Mouse (Mus musculus): ENCODE results near the gene C1rb. TPM values are rescaled to one million over a fixed set of nuclear protein-coding genes. Genes with fewer than 3 reads are reported as not detected.
"Not testable (repeated sequence)": the region's sequence is repeated elsewhere in the genome, so short reads cannot be mapped to it uniquely, and the experiment has no call there.

Gene C1rb
- polyA plus RNA-seq, 1 experiment from 2014 or later: not detected

DNA sequence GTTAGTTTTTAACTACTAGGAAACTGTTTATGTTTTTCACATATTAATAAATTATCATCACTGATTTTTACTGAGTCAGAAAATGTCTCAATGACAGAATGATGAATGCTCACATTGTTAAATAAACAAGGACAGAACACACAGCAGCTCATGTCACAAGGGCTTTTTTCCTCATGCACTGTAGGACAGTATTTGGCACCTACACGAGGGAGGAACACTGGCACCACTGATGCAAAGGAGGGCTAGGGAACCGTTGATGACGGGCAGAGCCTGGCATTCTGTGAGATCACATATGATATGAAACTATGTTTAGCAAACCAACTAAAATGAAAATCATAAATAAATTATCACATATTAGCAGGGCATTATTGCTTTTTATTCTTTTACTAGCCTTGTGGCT lies 14.8 kb downstream of the C1rb start:
- H3K27me3 ChIP-seq (replicated peaks; ENCODE audit: control insufficient read depth, insufficient read depth, low read length): no peaks in the 10 kb centered on the region
- H3K4me3 ChIP-seq (ENCODE audit: low read depth, low read length): no peak overlapping the region
- H3K9ac ChIP-seq (ENCODE audit: low read length): no peak overlapping the region
- no peaks in the 10 kb centered on the region for H3K36me3 ChIP-seq (ENCODE audit: control insufficient read depth, insufficient read depth, low read length)
- H3K4me2 ChIP-seq (ENCODE audit: low read length): no peak overlapping the region
- 69% methylated on average over 3 of the region's 3 CpGs for WGBS
- no peak for ATAC-seq (replicated peaks; ENCODE audit: low FRiP score, low TSS enrichment, low read depth)
- no peaks in the 10 kb centered on the region for H3K4me1 ChIP-seq (replicated peaks; ENCODE audit: control insufficient read depth, insufficient read depth, low read length)
- no peak overlapping the region for H3K27ac ChIP-seq (ENCODE audit: low read depth)
- H3K9me3 ChIP-seq (ENCODE audit: control insufficient read depth, low read length): no peaks in the 10 kb centered on the region
- no peak for DNase-seq (ENCODE audit: low spot score)

DNA sequence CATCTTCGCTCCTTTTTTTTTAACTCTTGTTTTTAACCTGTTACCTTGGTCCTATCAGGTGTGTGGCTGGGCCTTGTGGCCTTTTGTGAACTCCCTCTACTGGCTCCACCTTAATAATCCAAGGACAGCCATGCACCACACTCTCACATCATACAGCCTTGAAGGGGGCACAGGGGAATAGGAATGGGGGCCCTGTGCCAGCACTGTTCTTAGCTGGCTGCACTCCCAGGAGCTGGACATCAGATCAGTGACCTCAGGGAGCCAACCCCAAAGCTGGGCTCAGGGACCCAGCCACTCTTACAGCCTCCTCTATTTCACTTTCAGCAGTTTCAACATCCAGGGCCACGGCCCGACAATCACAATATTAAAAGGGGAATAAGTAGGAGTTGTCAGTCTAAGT lies 15.7 kb downstream of the C1rb start:
- DNase-seq (ENCODE audit: low spot score): no peak
- Histone ChIP-seq H3K36me3 (ENCODE audit: control insufficient read depth, insufficient read depth, low read length) (no peaks in the 10 kb centered on the region), H3K9ac (ENCODE audit: low read length) (no peak overlapping the region), H3K4me2 (ENCODE audit: low read length) (no peak overlapping the region), H3K27ac (ENCODE audit: low read depth) (no peak overlapping the region), H3K4me3 (ENCODE audit: low read depth, low read length) (no peak overlapping the region), H3K27me3 (replicated peaks; ENCODE audit: control insufficient read depth, insufficient read depth, low read length) (no peaks in the 10 kb centered on the region), H3K4me1 (replicated peaks; ENCODE audit: control insufficient read depth, insufficient read depth, low read length) (no peaks in the 10 kb centered on the region), H3K9me3 (ENCODE audit: control insufficient read depth, low read length) (no peaks in the 10 kb centered on the region)
- ATAC-seq (replicated peaks; ENCODE audit: low FRiP score, low TSS enrichment, low read depth): no peak
- WGBS: 92% methylated on average over 3 of the region's 3 CpGs

DNA sequence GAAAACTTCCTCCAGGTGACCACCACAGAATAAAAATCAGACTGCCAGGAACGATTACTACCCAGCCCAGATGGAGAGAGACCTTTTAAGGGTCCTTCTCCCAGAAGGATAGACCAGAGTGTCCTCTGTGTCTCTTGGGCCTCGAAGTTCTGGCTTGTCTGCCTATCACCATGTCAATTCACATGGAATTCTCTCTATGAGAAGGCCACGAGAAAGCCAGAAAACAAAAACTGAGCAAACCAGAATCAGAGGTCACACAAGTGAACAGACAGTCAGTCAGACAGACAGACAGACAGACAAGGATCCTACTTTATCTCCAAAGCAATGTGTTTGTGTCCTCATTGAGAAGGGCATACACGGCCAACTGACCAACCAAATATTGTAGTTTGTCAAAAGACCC lies 16.2 kb downstream of the C1rb start:
- no peaks in the 10 kb centered on the region for H3K4me1 ChIP-seq (replicated peaks; ENCODE audit: control insufficient read depth, insufficient read depth, low read length)
- H3K36me3 ChIP-seq (ENCODE audit: control insufficient read depth, insufficient read depth, low read length): no peaks in the 10 kb centered on the region
- DNase-seq (ENCODE audit: low spot score): no peak
- H3K4me2 ChIP-seq (ENCODE audit: low read length): no peak overlapping the region
- no peaks in the 10 kb centered on the region for H3K9me3 ChIP-seq (ENCODE audit: control insufficient read depth, low read length)
- WGBS: 78% methylated on average over 4 of the region's 4 CpGs
- H3K27me3 ChIP-seq (replicated peaks; ENCODE audit: control insufficient read depth, insufficient read depth, low read length): no peaks in the 10 kb centered on the region
- H3K27ac ChIP-seq (ENCODE audit: low read depth): no peak overlapping the region
- no peak for ATAC-seq (replicated peaks; ENCODE audit: low FRiP score, low TSS enrichment, low read depth)
- H3K4me3 ChIP-seq (ENCODE audit: low read depth, low read length): no peak overlapping the region
- H3K9ac ChIP-seq (ENCODE audit: low read length): no peak overlapping the region

DNA sequence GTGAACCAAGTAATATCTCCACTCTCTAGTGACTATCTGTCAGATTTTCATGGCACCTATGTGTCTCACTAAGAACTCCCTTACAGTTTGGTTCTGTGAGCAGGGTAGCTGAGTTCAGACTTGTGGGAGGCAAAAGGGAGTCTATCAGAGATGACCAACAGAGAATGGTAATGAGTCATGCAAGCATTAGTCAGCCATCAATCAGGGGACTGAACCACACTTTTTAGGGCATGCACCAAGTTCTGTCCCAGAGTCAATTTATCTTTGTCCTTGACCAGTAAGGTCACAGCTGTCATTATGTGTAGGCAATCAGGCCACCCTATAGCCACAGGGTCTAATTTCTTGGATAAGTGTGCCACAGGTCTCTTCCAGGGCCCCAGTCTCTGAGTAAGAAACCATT lies 18.7 kb downstream of the C1rb start:
- Histone ChIP-seq H3K4me2 (ENCODE audit: low read length) (no peak overlapping the region), H3K27ac (ENCODE audit: low read depth) (no peak overlapping the region), H3K4me1 (replicated peaks; ENCODE audit: control insufficient read depth, insufficient read depth, low read length) (no peaks in the 10 kb centered on the region), H3K9me3 (ENCODE audit: control insufficient read depth, low read length) (no peaks in the 10 kb centered on the region), H3K36me3 (ENCODE audit: control insufficient read depth, insufficient read depth, low read length) (no peaks in the 10 kb centered on the region), H3K4me3 (ENCODE audit: low read depth, low read length) (no peak overlapping the region), H3K9ac (ENCODE audit: low read length) (no peak overlapping the region), H3K27me3 (replicated peaks; ENCODE audit: control insufficient read depth, insufficient read depth, low read length) (no peaks in the 10 kb centered on the region)
- no peak for ATAC-seq (replicated peaks; ENCODE audit: low FRiP score, low TSS enrichment, low read depth)
- no peak for DNase-seq (ENCODE audit: low spot score)

DNA sequence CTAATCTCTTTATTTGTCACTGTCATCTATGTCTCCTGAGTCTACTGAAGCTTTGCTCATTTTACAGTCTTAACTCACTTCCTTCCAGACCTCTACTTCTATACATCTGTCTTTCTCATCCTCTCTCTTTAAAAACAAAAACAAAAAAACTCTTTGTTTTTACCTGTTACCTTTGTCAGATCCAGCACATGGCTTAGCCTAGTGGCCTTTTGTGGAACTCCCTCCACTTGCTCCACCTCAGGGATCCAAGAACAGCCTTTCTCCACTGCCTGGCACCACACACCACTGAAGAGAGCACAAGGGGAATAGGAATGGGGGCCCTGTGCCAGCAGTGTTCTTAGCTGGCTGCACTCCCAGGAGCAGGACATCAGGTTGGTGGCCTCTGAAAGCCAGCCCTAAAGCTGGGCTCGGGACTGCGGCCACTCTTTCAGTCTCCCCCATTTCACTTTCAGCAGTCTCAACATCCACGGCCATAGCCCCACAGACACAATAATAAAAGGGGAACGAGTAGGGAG lies 22.1 kb downstream of the C1rb start:
- Histone ChIP-seq H3K4me1 (replicated peaks; ENCODE audit: control insufficient read depth, insufficient read depth, low read length) (no peaks in the 10 kb centered on the region), H3K9me3 (ENCODE audit: control insufficient read depth, low read length) (no peaks in the 10 kb centered on the region), H3K4me3 (ENCODE audit: low read depth, low read length) (no peak overlapping the region), H3K27ac (ENCODE audit: low read depth) (no peak overlapping the region), H3K27me3 (replicated peaks; ENCODE audit: control insufficient read depth, insufficient read depth, low read length) (no peaks in the 10 kb centered on the region), H3K4me2 (ENCODE audit: low read length) (no peak overlapping the region), H3K36me3 (ENCODE audit: control insufficient read depth, insufficient read depth, low read length) (no peaks in the 10 kb centered on the region), H3K9ac (ENCODE audit: low read length) (no peak overlapping the region)
- ATAC-seq (replicated peaks; ENCODE audit: low FRiP score, low TSS enrichment, low read depth): no peak
- WGBS: 77% methylated on average over 4 of the region's 4 CpGs
- no peak for DNase-seq (ENCODE audit: low spot score)

DNA sequence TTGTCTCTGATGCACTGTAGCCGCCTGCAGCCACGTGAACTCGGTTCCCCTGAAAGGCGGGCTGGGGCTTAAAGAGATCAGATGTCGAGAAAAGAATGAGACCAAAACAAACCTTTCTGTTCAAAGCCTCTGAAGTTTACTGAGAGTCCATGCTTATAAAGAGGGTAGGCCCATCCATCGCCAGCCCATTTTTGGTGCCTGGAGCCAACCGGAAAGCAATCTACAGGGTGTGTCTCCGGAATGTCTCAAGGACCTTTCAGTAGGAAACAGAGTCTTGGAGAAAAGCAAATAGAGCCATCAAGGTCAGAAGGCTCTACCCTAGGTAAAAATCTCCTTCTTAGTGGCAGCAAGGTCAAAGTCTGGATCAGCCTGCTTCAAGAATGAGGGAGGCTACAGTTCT lies 23.0 kb downstream of the C1rb start:
- no peak overlapping the region for H3K4me3 ChIP-seq (ENCODE audit: low read depth, low read length)
- H3K9me3 ChIP-seq (ENCODE audit: control insufficient read depth, low read length): no peaks in the 10 kb centered on the region
- H3K4me2 ChIP-seq (ENCODE audit: low read length): no peak overlapping the region
- no peak overlapping the region for H3K9ac ChIP-seq (ENCODE audit: low read length)
- DNase-seq (ENCODE audit: low spot score) (no peak), ATAC-seq (replicated peaks; ENCODE audit: low FRiP score, low TSS enrichment, low read depth) (no peak)
- WGBS: 82% methylated on average over 8 of the region's 8 CpGs
- no peaks in the 10 kb centered on the region for H3K27me3 ChIP-seq (replicated peaks; ENCODE audit: control insufficient read depth, insufficient read depth, low read length)
- H3K36me3 ChIP-seq (ENCODE audit: control insufficient read depth, insufficient read depth, low read length): no peaks in the 10 kb centered on the region
- H3K4me1 ChIP-seq (replicated peaks; ENCODE audit: control insufficient read depth, insufficient read depth, low read length): no peaks in the 10 kb centered on the region
- H3K27ac ChIP-seq (ENCODE audit: low read depth): no peak overlapping the region

DNA sequence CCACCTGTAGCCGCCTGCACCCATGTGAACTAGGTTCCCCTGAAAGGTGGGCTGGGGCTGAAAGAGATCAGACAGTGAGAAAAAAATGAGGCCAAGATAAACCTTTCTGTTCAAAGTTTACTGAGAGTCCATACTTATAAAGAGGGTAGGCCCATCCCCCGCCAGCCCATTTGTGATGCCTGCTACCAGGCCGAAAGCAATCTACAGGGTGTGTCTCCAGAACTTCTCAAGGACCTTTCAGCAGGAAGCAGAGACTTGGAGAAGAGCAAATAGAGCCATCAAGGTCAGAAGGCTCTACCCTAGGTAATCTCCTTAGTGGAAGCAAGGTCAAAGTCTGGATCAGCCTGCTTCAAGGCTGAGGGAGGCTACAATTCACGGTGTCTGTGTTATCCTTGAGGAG lies 31.9 kb downstream of the C1rb start:
- Histone ChIP-seq H3K4me2 (ENCODE audit: low read length) (no peak overlapping the region), H3K36me3 (ENCODE audit: control insufficient read depth, insufficient read depth, low read length) (no peaks in the 10 kb centered on the region), H3K27ac (ENCODE audit: low read depth) (no peak overlapping the region), H3K9me3 (ENCODE audit: control insufficient read depth, low read length) (no peaks in the 10 kb centered on the region), H3K9ac (ENCODE audit: low read length) (no peak overlapping the region), H3K4me1 (replicated peaks; ENCODE audit: control insufficient read depth, insufficient read depth, low read length) (no peaks in the 10 kb centered on the region), H3K4me3 (ENCODE audit: low read depth, low read length) (no peak overlapping the region), H3K27me3 (replicated peaks; ENCODE audit: control insufficient read depth, insufficient read depth, low read length) (no peaks in the 10 kb centered on the region)
- WGBS: 82% methylated on average over 4 of the region's 4 CpGs
- DNase-seq (ENCODE audit: low spot score) (no peak), ATAC-seq (replicated peaks; ENCODE audit: low FRiP score, low TSS enrichment, low read depth) (no peak)

DNA sequence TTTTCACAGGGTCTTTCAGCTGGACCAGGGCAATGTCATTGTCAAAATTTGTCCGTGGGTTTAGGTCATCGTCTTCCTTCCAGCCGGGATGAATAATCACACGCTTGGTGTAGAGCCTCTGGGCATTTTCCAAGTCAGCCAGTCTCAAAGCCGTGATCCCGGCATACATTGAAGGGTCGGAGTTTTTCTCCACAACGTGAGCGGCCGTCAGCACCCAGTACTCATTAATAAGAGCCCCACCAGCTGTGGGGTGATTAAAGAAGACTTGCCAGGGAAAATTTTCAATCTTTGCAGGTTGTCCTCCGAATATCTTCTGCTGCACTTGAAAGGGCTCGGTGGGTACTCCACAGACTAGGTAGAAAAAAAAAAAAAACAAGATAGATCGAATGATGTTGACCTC lies 55.5 kb downstream of the C1rb start:
- WGBS: 87% methylated on average over 13 of the region's 13 CpGs
- H3K36me3 ChIP-seq (ENCODE audit: control insufficient read depth, insufficient read depth, low read length): no peaks in the 10 kb centered on the region
- H3K9me3 ChIP-seq (ENCODE audit: control insufficient read depth, low read length): no peaks in the 10 kb centered on the region
- no peak overlapping the region for H3K4me3 ChIP-seq (ENCODE audit: low read depth, low read length)
- H3K4me1 ChIP-seq (replicated peaks; ENCODE audit: control insufficient read depth, insufficient read depth, low read length): no peaks in the 10 kb centered on the region
- H3K4me2 ChIP-seq (ENCODE audit: low read length): no peak overlapping the region
- DNase-seq (ENCODE audit: low spot score) (no peak), ATAC-seq (replicated peaks; ENCODE audit: low FRiP score, low TSS enrichment, low read depth) (no peak)
- no peak overlapping the region for H3K9ac ChIP-seq (ENCODE audit: low read length)
- no peaks in the 10 kb centered on the region for H3K27me3 ChIP-seq (replicated peaks; ENCODE audit: control insufficient read depth, insufficient read depth, low read length)
- no peak overlapping the region for H3K27ac ChIP-seq (ENCODE audit: low read depth)

DNA sequence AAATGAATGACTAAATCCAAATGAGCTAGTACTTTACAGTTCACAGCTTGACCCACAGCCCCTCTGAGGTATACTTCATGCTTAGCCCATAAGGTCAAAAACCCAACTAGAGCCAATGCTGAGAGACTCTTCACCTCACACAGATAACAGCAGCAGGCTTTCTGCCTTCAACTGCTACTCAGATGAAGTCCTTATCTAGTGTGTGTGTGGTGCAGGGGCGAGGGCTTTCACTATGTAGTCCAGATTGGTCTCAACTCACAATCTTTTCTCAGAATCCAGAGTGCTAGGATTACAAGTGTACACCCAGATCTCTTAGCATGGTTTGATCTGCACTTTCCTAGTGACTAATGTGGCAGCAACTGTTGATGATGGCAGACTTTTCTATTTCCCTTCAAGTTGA lies 56.1 kb downstream of the C1rb start:
- not testable (repeated sequence) for H3K36me3 ChIP-seq (ENCODE audit: control insufficient read depth, insufficient read depth, low read length); H3K9me3 ChIP-seq (ENCODE audit: control insufficient read depth, low read length); H3K4me1 ChIP-seq (replicated peaks; ENCODE audit: control insufficient read depth, insufficient read depth, low read length); H3K4me3 ChIP-seq (ENCODE audit: low read depth, low read length); H3K27me3 ChIP-seq (replicated peaks; ENCODE audit: control insufficient read depth, insufficient read depth, low read length); DNase-seq (ENCODE audit: low spot score); H3K27ac ChIP-seq (ENCODE audit: low read depth); H3K9ac ChIP-seq (ENCODE audit: low read length); H3K4me2 ChIP-seq (ENCODE audit: low read length); ATAC-seq (replicated peaks; ENCODE audit: low FRiP score, low TSS enrichment, low read depth)
- 30% methylated on average over 1 of the region's 1 CpGs for WGBS

Measured in intestine, embryonic 14.5 days (tissue).